Mouse (Mus musculus) G1E-ER4 (cell line): Measurements from ENCODE around the gene Gpr141. TPM values are rescaled to one million over a fixed set of nuclear protein-coding genes. Genes with fewer than 3 reads are reported as not detected.

Experiments
- GATA1 ChIP-seq: IDR thresholded peaks from one replicate; pipeline ENCODE4 v1.8.0; 2012; ENCODE audit warnings: low read length, inconsistent platforms
- polyA plus RNA-seq: library from polyadenylated mRNA; stranded (reverse); fragments of >175 nt; gene quantifications from 2 replicates; pipeline ENCODE4 v1.2.3, GENCODE M21; 2012

Gene Gpr141
- polyA plus RNA-seq: not detected in 2 replicates

- TF ChIP-seq GATA1: no peak
Observed at GRCm38 (mm10) chr13:19824071-19824470, at the start of gene Gpr141. Gene Gpr141, minus strand, starts transcription at chr13:19824257.

DNA sequence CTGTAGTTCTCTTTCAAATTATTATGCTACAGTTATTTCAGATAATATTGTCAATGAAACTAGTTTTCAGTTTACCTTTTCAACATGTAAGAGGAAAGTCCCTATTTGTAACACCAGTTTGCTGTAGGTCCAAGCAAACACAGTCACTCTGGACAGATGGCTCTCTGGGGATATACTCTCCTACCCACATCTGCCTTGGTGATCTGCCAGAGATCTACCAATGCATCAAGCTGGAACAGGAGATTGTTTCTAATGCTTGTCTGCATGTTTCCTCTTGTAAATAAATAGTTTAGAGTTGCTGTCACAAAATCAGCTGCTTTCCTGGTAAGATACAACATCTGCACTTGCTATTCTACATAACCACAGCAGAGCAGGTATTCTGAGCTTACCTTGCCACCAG lies 40.2 kb upstream of the Gpr141 start:
- TF ChIP-seq GATA1: no peak

- no peak for TF ChIP-seq GATA1
Observed at GRCm38 (mm10) chr13:19854629-19855333, 30.7 kb upstream of the Gpr141 start.

DNA sequence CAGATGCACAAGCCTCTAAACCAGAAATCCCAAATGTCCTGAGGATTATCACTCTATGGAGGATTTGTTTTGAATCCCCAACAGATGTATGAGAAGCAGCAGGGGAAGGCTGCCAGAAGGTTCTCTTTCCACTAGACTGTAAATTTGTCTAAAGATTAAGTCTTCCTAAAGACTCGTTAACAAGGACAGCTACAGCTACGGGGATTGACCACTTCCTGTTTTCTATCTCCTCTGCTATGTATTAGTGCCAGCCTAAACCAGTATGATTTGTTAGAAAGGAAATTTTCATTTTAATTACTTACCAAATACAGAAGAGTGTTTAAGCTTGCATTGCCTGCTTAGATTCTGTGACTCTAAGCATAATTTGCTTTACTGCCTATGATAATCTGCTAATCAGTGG lies 30.0 kb upstream of the Gpr141 start:
- no peak for TF ChIP-seq GATA1

DNA sequence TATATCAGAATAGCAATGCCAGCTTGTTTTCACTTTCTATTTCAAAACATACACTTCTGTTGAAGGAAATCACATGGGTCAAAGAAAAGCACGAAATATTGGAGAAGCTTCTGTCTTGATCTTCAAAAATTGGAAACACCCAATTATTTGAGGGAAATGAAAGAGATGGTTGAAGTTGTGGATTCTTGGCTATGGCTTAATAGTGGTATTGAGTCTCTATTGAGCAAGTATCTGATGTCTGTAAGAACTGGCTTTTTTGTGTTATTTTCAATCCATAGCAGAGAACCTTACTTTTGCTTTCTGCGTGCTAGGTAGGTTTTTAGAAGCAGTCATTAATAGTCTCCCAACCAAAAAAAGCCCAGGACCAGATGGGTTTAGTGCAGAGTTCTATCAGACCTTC lies 19.4 kb upstream of the Gpr141 start:
- TF ChIP-seq GATA1: no peak

GRCm38 (mm10) chr13:19842707-19843106 lies 18.6 kb upstream of the Gpr141 start:
- TF ChIP-seq GATA1: no peak

GRCm38 (mm10) chr13:19841615-19842014 lies 17.6 kb upstream of the Gpr141 start:
- no peak for TF ChIP-seq GATA1

- no peak for TF ChIP-seq GATA1
Observed at GRCm38 (mm10) chr13:19840206-19840605, 16.1 kb upstream of the Gpr141 start.

GRCm38 (mm10) chr13:19830560-19830959 lies 6.5 kb upstream of the Gpr141 start:
- no peak for TF ChIP-seq GATA1

GRCm38 (mm10) chr13:19828095-19828494 lies 4.0 kb upstream of the Gpr141 start:
- TF ChIP-seq GATA1: no peak

GRCm38 (mm10) chr13:19821639-19822038 lies 2.4 kb downstream of the Gpr141 start:
- no peak for TF ChIP-seq GATA1

- no peak for TF ChIP-seq GATA1
Observed at GRCm38 (mm10) chr13:19819926-19820325, 4.1 kb downstream of the Gpr141 start.

- TF ChIP-seq GATA1: no peak
Observed at GRCm38 (mm10) chr13:19819243-19819642, 4.8 kb downstream of the Gpr141 start.

- TF ChIP-seq GATA1: no peak
Observed at GRCm38 (mm10) chr13:19794942-19795341, 29.1 kb downstream of the Gpr141 start.

GRCm38 (mm10) chr13:19794486-19794885 lies 29.6 kb downstream of the Gpr141 start:
- TF ChIP-seq GATA1: no peak

- no peak for TF ChIP-seq GATA1
Observed at GRCm38 (mm10) chr13:19793761-19794160, 30.3 kb downstream of the Gpr141 start.

DNA sequence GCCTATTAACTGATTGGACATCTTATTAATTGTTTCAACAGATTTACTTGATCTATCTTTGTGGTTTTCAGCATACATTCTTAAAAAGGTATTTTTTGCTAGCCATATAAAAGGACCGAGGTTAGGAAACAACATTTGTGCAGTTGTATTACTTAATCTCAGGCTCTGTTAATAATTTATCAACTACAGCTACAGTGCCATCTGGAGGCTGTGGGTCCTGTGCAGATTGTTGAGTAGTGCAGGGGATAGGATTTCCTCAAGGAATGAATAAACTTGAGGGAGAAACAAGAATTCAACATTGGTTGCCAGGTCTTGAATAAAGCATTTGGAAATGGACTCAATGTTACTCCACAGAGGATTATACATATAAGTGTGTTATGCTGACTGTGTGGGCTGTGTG lies 53.9 kb downstream of the Gpr141 start:
- no peak for TF ChIP-seq GATA1

DNA sequence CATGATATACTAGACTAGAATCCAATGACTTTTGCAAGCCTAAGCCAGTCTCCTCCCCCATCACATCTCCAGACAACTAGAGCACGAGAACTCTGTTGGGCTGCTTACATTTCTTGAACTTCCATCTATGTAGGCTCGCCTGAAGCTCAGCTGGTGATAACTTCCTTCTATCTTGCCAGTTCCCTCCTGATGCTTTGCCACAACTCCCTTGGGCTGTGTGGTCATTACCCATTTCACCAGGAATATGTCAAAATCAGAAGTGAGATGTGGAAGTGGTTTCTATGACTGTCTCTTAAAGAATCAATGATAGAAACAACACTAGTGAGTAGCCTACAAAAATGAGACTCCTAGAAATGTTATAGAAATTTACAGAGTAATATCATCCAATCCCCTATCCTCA lies 56.9 kb downstream of the Gpr141 start:
- TF ChIP-seq GATA1: no peak
